ENCODE assay signal across 19 mouse cellular contexts in the genomic region with DNA sequence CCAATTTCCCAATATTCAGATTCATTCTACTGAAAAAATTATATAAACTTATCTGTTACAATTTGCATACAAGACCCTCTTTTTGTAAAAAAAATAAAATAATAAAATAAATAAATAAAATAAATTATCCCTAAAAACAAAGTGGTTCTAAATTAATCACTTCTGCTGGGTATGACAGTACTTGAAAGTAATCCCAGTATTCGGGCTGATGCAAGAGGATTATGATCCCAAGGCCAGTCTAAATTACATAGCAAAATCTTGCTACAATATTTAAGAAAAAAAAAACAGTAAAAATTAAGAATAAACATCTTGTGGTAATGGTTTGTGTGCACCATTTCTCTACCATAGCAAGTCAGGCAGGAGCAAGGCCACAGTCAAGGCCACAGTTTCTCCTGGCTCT.
DNase-seq lines count a peak whose midpoint lies in the region; TF ChIP-seq lines count a peak whose summit lies in the region.
"Had no signal": no experiment of that assay in that cellular context is flagged by ENCODE, and none has a peak within 500 bp of the region (broad histone marks: within the 10 kb centered on the region; RNA-seq: fewer than 3 reads in every experiment).

No protein-coding gene starts in this region.

- DNase-seq in 3T3-L1 (ENCODE audit: low read depth, low spot score) (peak; percentile 64), NIH3T3 (ENCODE audit: low read depth) (peak; percentile 54)
- DNase-seq in retina, embryonic 14.5 days (ENCODE audit: low spot score): no peak
- no peak for DNase-seq in kidney, postnatal 10 days
- DNase-seq: adrenal gland, adult 8-10 months; adrenal gland, postnatal 14 days; adrenal gland, postnatal 36 days; B cell, adult 2 months; cerebellum, adult 11-12 months; cerebellum, adult 2 months; cerebellum, adult 9-10 months; cerebellum, postnatal 10 days; cerebellum, postnatal 25 days had no signal

- peaks cover 10% of the 10 kb centered on the region; the same call in 1 of the 2 replicates for H3K4me1 ChIP-seq in embryonic fibroblast, embryonic 13.5 days (ENCODE audit: control insufficient read depth, insufficient read depth, low read length)

- H3K27ac ChIP-seq in embryonic fibroblast, embryonic 13.5 days (ENCODE audit: insufficient read depth, low read length): 0 out of 2 replicates have a peak overlapping the region, but pooled peaks have one; percentile 6
- H3K27ac ChIP-seq: embryonic facial prominence, embryonic 10.5 days; embryonic facial prominence, embryonic 12.5 days; forebrain, embryonic 10.5 days; forebrain, embryonic 12.5 days had no signal

- no peak for TF ChIP-seq CTCF in embryonic fibroblast, embryonic 13.5 days (IDR thresholded peaks at IDR 0.05; ENCODE audit: borderline replicate concordance, insufficient read depth, low read length)

- no peak overlapping the region for H3K4me3 ChIP-seq in embryonic fibroblast, embryonic 13.5 days (ENCODE audit: insufficient read depth, low read length)
- H3K4me3 ChIP-seq: embryonic facial prominence, embryonic 10.5 days; embryonic facial prominence, embryonic 12.5 days; erythroblast, embryonic 14.5 days; forebrain, embryonic 10.5 days; forebrain, embryonic 12.5 days had no signal

- no peak for TF ChIP-seq POLR2A in embryonic fibroblast, embryonic 13.5 days (IDR thresholded peaks at IDR 0.05; ENCODE audit: low read depth, low read length)

Comparison
In these comparisons a context has a peak if more than half of its experiments do, and no peak if none do; other contexts are left out.
1. DNase-seq: peak in 3T3-L1 (single experiment) and NIH3T3 (single experiment); none in retina, embryonic 14.5 days (single experiment) and kidney, postnatal 10 days (single experiment).